Mouse (Mus musculus) olfactory bulb, adult 2 months (tissue): Measurements from ENCODE around the gene Abat. TPM values are rescaled to one million over a fixed set of nuclear protein-coding genes. Genes with fewer than 3 reads are reported as not detected.

ENCODE experiments used
- H3K27ac ChIP-seq: fragments of 200-500 bp; 2 replicates; pipeline ENCODE4 v1.5.1; 2012; ENCODE audit warnings: low read depth, low read length; ENCODE audit not compliant: insufficient read depth
- H3K4me1 ChIP-seq: fragments of 200-500 bp; 2 replicates; pipeline ENCODE4 v1.6.1; 2012; ENCODE audit warnings: low read length; ENCODE audit not compliant: control insufficient read depth, insufficient read depth
- H3K4me3 ChIP-seq: fragments of 200-500 bp; 2 replicates; pipeline ENCODE4 v1.5.1; 2012; ENCODE audit warnings: mild to moderate bottlenecking, low read depth, low read length, moderate library complexity; ENCODE audit not compliant: insufficient read depth
- CTCF ChIP-seq: fragments of 200-500 bp; IDR thresholded peaks from 2 replicates; pipeline ENCODE4 v1.5.1; 2012; ENCODE audit warnings: low read depth, mild to moderate bottlenecking, low read length, moderate library complexity; ENCODE audit not compliant: insufficient read depth
- POLR2A ChIP-seq: fragments of 200-500 bp; IDR thresholded peaks from 2 replicates; pipeline ENCODE4 v1.6.1; 2012; ENCODE audit warnings: mild to moderate bottlenecking, low read depth, low read length, moderate library complexity; ENCODE audit not compliant: insufficient read depth
- WGBS: fragments of 180-500 bp; shearing (Covaris S2); methylation state at CpG from one replicate; pipeline ENCODE4 v1.1.7; 2018; 5-methylcytosine and 5-hydroxymethylcytosine counted together
- polyA plus RNA-seq: library from polyadenylated mRNA; stranded (reverse); fragments of >200 nt; gene quantifications from 2 replicates; pipeline ENCODE4 v1.2.4, GENCODE M21; 2012; ENCODE audit warnings: low replicate concordance; ENCODE audit not compliant: missing spikeins, insufficient read depth, insufficient read length

The Abat gene
- polyA plus RNA-seq, 1 experiment = 131 TPM

GRCm38 (mm10) chr16:8565539-8565938 is 52.3 kb downstream of the Abat start:
- H3K4me3 ChIP-seq = no peak overlapping the region
- TF ChIP-seq POLR2A (no peak), CTCF (no peak)
- H3K27ac ChIP-seq = no peak overlapping the region
- peaks cover 7% of the 10 kb centered on the region for H3K4me1 ChIP-seq
- 78% methylated on average over 2 of the region's 2 CpGs for WGBS

GRCm38 (mm10) chr16:8566115-8566711 is 53.0 kb downstream of the Abat start:
- no peak overlapping the region for H3K27ac ChIP-seq
- TF ChIP-seq POLR2A (no peak), CTCF (no peak)
- H3K4me1 ChIP-seq = peaks cover 7% of the 10 kb centered on the region
- no peak overlapping the region for H3K4me3 ChIP-seq
- 12% methylated on average over 3 of the region's 3 CpGs for WGBS

- H3K27ac ChIP-seq = no peak overlapping the region
- no peak for TF ChIP-seq CTCF
- no peak for TF ChIP-seq POLR2A
- H3K4me3 ChIP-seq = no peak overlapping the region
- 86% methylated on average over 7 of the region's 7 CpGs for WGBS
- H3K4me1 ChIP-seq = peaks cover 7% of the 10 kb centered on the region
Measured at GRCm38 (mm10) chr16:8568881-8569280, 55.7 kb downstream of the Abat start.

- H3K27ac ChIP-seq = no peak overlapping the region
- no peak overlapping the region for H3K4me3 ChIP-seq
- peaks cover 7% of the 10 kb centered on the region for H3K4me1 ChIP-seq
- 90% methylated on average over 12 of the region's 12 CpGs for WGBS
- TF ChIP-seq POLR2A (no peak), CTCF (no peak)
Measured at GRCm38 (mm10) chr16:8570336-8570735, 57.1 kb downstream of the Abat start.

- Histone ChIP-seq H3K4me1 (peaks cover 7% of the 10 kb centered on the region), H3K27ac (no peak overlapping the region), H3K4me3 (no peak overlapping the region)
- whole genome bisulfite sequencing = 89% methylated on average over 11 of the region's 11 CpGs
- TF ChIP-seq CTCF (no peak), POLR2A (no peak)
Measured at GRCm38 (mm10) chr16:8570901-8571615, 57.8 kb downstream of the Abat start.

- TF ChIP-seq POLR2A (no peak), CTCF (no peak)
- 87% methylated on average over 4 of the region's 4 CpGs for WGBS
- Histone ChIP-seq H3K4me3 (no peak overlapping the region), H3K4me1 (peaks cover 6% of the 10 kb centered on the region), H3K27ac (no peak overlapping the region)
Measured at GRCm38 (mm10) chr16:8573041-8573440, 59.8 kb downstream of the Abat start.

GRCm38 (mm10) chr16:8573751-8574150 is 60.5 kb downstream of the Abat start:
- 50% methylated on average over 3 of the region's 3 CpGs for WGBS
- Histone ChIP-seq H3K27ac (no peak overlapping the region), H3K4me1 (peaks cover 2% of the 10 kb centered on the region; the same call in 1 of the 2 replicates), H3K4me3 (no peak overlapping the region)
- TF ChIP-seq POLR2A (no peak), CTCF (no peak)

GRCm38 (mm10) chr16:8574316-8574715 is 61.1 kb downstream of the Abat start:
- Histone ChIP-seq H3K27ac (no peak overlapping the region), H3K4me3 (no peak overlapping the region), H3K4me1 (no peaks in the 10 kb centered on the region; the same call in 1 of the 2 replicates)
- TF ChIP-seq CTCF = no peak
- 94% methylated on average over 11 of the region's 11 CpGs for WGBS

GRCm38 (mm10) chr16:8576111-8576510 is 62.9 kb downstream of the Abat start:
- 57% methylated on average over 3 of the region's 3 CpGs for WGBS
- no peaks in the 10 kb centered on the region; the same call in 1 of the 2 replicates for H3K4me1 ChIP-seq
- no peak for TF ChIP-seq CTCF
- TF ChIP-seq POLR2A = no peak
- no peak overlapping the region for H3K4me3 ChIP-seq
- no peak overlapping the region for H3K27ac ChIP-seq
